Mouse (Mus musculus): Measurements from ENCODE around the gene Them7.

DNA sequence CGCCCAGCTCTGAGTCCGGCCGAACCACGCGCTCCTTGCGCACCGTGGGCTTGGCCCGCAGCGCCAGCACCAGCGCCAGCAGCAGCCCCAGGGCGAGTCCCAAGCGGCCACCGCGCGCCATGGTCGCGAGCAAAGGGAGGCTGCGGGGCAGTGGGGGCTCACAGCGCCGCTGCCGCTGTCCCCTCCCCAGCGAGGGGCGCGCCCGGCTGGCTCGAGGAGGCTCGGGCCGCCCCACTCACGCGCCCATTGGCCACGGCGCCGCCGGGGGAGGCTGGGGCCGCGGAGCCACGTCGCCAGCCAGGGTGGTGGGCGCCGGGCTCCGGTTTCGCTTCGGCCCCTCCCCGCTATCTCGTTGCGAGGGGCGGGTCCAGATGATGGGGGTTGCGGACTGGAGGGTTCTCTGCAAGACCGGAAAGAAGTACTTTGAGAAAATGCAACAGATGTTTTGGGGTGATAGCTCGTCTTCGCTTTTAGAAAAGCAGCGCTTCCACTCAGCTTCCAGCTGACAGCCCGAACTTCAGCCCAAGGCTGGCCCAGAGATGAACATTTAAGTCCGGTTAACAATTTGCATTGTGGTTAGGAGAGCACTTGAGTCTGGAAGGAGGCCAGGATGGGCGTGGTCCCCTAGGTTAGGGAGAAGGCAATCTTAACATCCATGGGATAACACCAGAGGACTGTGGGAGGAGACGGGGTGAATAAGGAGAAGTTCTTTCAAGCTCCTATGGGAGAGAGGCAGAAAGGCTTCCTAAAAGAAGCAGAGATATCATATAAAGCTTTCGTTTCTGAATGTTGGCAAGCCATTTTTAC is 175.2 kb downstream of the Them7 start, which contains the start of gene Rcn1:
- no peak for TF ChIP-seq CTCF (IDR thresholded peaks at IDR 0.05; ENCODE audit: control insufficient read depth, insufficient read depth, insufficient read length)
- no peak for TF ChIP-seq USF1 (IDR thresholded peaks at IDR 0.05; ENCODE audit: low read depth)

Measured in C2C12 (cell line).